Mouse (Mus musculus) brain, embryonic 14.5 days (tissue): Measurements from ENCODE around the gene Vmn1r160. TPM values are rescaled to one million over a fixed set of nuclear protein-coding genes. Genes with fewer than 3 reads are reported as not detected.
"Not testable (repeated sequence)": the region's sequence is repeated elsewhere in the genome, so short reads cannot be mapped to it uniquely, and the experiment has no call there.

ENCODE experiments used
- DNase-seq: peaks from one replicate; pipeline ENCODE4 v3.0.0-alpha.2; 2011; ENCODE audit warnings: low read depth
- polyA plus RNA-seq: library from polyadenylated mRNA; depleted of rRNA; stranded (reverse); fragments of >200 nt; gene quantifications from 2 replicates; pipeline ENCODE4 v1.2.3, GENCODE M21; 2012; rRNA removed

Vmn1r160 gene
- polyA plus RNA-seq: not detected in 2 replicates

GRCm38 (mm10) chr7:22870924-22871323 lies at the start of gene Vmn1r160:
TSS of gene Vmn1r160 (plus strand) at chr7:22871224.
- not testable (repeated sequence) for DNase-seq

GRCm38 (mm10) chr7:22843505-22843904 lies 27.5 kb upstream of the Vmn1r160 start, which contains the start of gene Vmn1r159:
TSS of gene Vmn1r159 (minus strand) at chr7:22843605.
- DNase-seq: not testable (repeated sequence)

Other genes starting within 250 kb of the Vmn1r160 start
- not detected in 2 replicates for gene Vmn1r155, start 213.2 kb upstream of the Vmn1r160 start, polyA plus RNA-seq
- gene Gm8693, start 178.9 kb upstream of the Vmn1r160 start, polyA plus RNA-seq: not detected in 2 replicates
- not detected in 2 replicates for gene Gm4567, start 151.5 kb upstream of the Vmn1r160 start, polyA plus RNA-seq
- gene Vmn1r157, start 109.5 kb upstream of the Vmn1r160 start, polyA plus RNA-seq: not detected in 2 replicates
- gene Vmn1r158, start 80.4 kb upstream of the Vmn1r160 start, polyA plus RNA-seq: not detected in 2 replicates
- gene Vmn1r159, start 27.6 kb upstream of the Vmn1r160 start, polyA plus RNA-seq: not detected in 2 replicates
- gene Gm4214, start 113.4 kb downstream of the Vmn1r160 start, polyA plus RNA-seq: not detected in 2 replicates
- gene Gm4216, start 148.7 kb downstream of the Vmn1r160 start, polyA plus RNA-seq: not detected in 2 replicates
- gene Vmn1r163, start 184.3 kb downstream of the Vmn1r160 start, polyA plus RNA-seq: not detected in 2 replicates
- gene Gm8720, start 196.2 kb downstream of the Vmn1r160 start, polyA plus RNA-seq: not detected in 2 replicates